Mouse (Mus musculus) cerebellum, adult 2 months (tissue): ENCODE data around the gene Dtd1.

Experiments used
- CTCF ChIP-seq: fragments of 200-500 bp; IDR thresholded peaks from 2 replicates; pipeline ENCODE4 v1.5.1; 2011; ENCODE audit warnings: low read depth, mild to moderate bottlenecking, control low read depth, low read length, moderate library complexity, borderline replicate concordance; ENCODE audit not compliant: insufficient read depth
- POLR2A ChIP-seq: fragments of 200-500 bp; IDR thresholded peaks from 2 replicates; pipeline ENCODE4 v1.6.1; 2011; ENCODE audit warnings: low read length, control low read depth, borderline replicate concordance; ENCODE audit not compliant: insufficient read depth

- TF ChIP-seq CTCF = no peak
- no peak for TF ChIP-seq POLR2A
These were observed 127.4 kb downstream of the Dtd1 start for GRCm38 (mm10) chr2:144727136-144727535.
